Mouse (Mus musculus) bone marrow, adult 2 months (tissue): Measurements from ENCODE around the gene Cntn5. TPM values are rescaled to one million over a fixed set of nuclear protein-coding genes. Genes with fewer than 3 reads are reported as not detected.

Source experiments
- H3K27ac ChIP-seq: fragments of 200-500 bp; 2 replicates; pipeline ENCODE4 v1.5.1; 2012; ENCODE audit warnings: low read depth, mild to moderate bottlenecking, control low read depth, inconsistent platforms, low read length; ENCODE audit not compliant: control insufficient read depth, poor library complexity, insufficient read depth
- H3K4me1 ChIP-seq: fragments of 200-500 bp; 2 replicates; pipeline ENCODE4 v1.6.1; 2011; ENCODE audit warnings: low read length; ENCODE audit not compliant: control insufficient read depth, insufficient read depth
- H3K4me3 ChIP-seq: fragments of 200-500 bp; replicated peaks from 2 replicates; pipeline ENCODE3; 2011; ENCODE audit warnings: mild to moderate bottlenecking, low read depth, low read length, control low read depth; ENCODE audit not compliant: control insufficient read depth
- CTCF ChIP-seq: fragments of 200-500 bp; IDR thresholded peaks from 2 replicates; pipeline ENCODE4 v1.5.1; 2011; ENCODE audit warnings: low read length, control low read depth; ENCODE audit not compliant: control insufficient read depth, insufficient read depth
- POLR2A ChIP-seq: fragments of 200-500 bp; IDR thresholded peaks from 2 replicates; pipeline ENCODE4 v1.6.1; 2011; ENCODE audit warnings: low read depth, mild to moderate bottlenecking, control low read depth, low read length, borderline replicate concordance; ENCODE audit not compliant: control insufficient read depth
- WGBS: fragments of 180-500 bp; shearing (Covaris S2); methylation state at CpG from one replicate; pipeline ENCODE4 v1.1.7; 2018; 5-methylcytosine and 5-hydroxymethylcytosine counted together
- polyA plus RNA-seq: library from polyadenylated mRNA; stranded (reverse); fragments of >200 nt; gene quantifications from 2 replicates; pipeline ENCODE4 v1.2.4, GENCODE M21; 2011; ENCODE audit warnings: low replicate concordance; ENCODE audit not compliant: missing spikeins, insufficient read depth, insufficient read length

The Cntn5 gene
- polyA plus RNA-seq, 1 experiment = not detected

DNA sequence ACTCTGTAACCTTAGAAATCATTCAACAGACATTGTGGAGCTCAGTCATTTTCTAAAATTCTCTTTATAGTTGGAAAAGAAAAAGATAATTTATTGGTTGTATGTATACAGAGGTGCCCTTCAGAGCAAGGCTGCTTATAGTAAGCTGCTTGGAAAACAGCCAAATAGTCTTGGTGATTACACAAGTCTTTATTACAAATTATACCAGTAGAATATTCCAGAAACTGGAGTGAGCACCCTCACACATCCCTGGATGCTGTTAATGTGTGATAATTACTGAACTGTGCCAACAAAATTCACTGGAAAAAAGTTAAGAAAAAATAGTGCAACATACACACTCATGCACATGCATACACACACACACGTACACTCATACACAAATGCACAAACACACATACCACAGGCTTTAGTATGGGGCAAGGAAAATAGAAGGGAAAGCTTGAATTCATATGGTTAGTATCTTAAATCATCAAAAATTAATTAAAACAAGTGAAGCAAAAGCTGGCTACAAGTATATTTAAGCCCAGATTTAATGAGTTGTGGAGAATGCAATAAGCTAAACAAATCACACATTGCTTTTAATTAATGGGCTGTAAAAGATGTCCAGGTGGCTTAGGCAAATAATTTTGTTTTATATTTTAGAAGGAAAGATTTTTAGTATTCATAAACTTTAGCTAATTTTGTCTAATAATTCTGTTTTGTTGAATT lies 783.1 kb downstream of the Cntn5 start:
- 74% methylated on average over 1 of the region's 1 CpGs for WGBS
- TF ChIP-seq POLR2A = no peak
- TF ChIP-seq CTCF = no peak
- Histone ChIP-seq H3K4me1 (no peaks in the 10 kb centered on the region), H3K27ac (no peak overlapping the region), H3K4me3 (no peak overlapping the region)

DNA sequence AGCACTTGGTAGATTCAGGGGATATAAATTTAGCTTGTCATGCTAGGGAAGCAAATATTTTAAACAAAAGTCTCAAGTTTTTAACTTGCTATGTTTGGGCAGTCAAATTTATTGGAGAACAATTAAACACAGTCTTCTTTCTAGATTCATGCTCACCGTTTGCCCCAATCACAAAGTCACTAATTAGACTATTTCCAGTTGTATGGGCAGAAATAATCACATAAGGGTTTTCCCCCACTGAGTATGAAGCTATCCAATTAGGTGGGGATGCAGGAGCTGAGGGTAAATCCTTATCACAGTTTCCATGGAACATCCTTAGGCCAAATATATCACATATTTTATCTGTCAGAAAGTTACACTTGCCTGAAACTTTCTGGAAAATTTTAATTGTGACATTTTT lies 788.0 kb downstream of the Cntn5 start:
- H3K4me3 ChIP-seq = no peak overlapping the region

DNA sequence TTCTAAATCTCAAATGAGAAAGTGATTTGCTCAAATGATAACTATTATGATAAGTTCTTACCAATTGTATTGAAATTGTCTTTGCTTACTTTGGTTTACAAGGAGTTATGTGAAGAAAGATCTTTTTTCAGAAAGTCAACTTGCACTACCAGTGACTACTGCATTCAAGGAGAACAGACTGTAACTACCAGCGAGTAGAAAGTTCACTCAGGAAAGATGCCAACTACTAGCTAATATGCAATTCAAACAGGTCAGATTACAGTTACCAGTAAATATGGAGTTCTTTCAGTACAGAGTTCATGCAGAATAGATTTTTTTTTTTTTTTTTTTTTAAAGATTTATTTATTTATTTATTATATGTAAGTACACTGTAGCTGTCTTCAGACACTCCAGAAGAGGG lies 795.4 kb downstream of the Cntn5 start:
- WGBS = 74% methylated on average over 1 of the region's 1 CpGs
- H3K4me3 ChIP-seq = no peak overlapping the region
- no peaks in the 10 kb centered on the region for H3K4me1 ChIP-seq
- no peak overlapping the region for H3K27ac ChIP-seq
- TF ChIP-seq CTCF (no peak), POLR2A (no peak)

More for the DNA sequence above, 788.0 kb downstream of the Cntn5 start:
- WGBS = 72% methylated on average over 1 of the region's 1 CpGs
- TF ChIP-seq POLR2A = no peak
- no peak for TF ChIP-seq CTCF
- Histone ChIP-seq H3K27ac (no peak overlapping the region), H3K4me1 (no peaks in the 10 kb centered on the region)

DNA sequence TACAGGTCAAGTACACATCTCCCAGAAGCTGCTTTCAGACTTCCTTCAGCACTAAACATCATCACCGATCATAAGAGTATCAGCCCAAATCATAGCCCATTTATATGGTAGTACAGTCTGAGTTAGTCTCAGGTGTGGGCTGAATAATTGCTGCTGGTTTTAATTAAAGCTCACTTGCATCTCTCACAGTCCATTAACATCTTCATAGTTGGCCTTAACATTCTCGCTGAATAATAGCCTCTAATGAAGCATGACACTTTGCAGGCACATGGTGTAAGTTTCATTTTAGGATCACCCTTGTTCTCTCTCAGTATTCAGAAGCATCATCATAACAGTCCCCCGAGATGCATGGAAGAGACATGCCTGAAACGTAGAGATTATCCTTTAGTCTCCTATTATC lies 796.7 kb downstream of the Cntn5 start:
- 83% methylated on average over 4 of the region's 4 CpGs for WGBS

DNA sequence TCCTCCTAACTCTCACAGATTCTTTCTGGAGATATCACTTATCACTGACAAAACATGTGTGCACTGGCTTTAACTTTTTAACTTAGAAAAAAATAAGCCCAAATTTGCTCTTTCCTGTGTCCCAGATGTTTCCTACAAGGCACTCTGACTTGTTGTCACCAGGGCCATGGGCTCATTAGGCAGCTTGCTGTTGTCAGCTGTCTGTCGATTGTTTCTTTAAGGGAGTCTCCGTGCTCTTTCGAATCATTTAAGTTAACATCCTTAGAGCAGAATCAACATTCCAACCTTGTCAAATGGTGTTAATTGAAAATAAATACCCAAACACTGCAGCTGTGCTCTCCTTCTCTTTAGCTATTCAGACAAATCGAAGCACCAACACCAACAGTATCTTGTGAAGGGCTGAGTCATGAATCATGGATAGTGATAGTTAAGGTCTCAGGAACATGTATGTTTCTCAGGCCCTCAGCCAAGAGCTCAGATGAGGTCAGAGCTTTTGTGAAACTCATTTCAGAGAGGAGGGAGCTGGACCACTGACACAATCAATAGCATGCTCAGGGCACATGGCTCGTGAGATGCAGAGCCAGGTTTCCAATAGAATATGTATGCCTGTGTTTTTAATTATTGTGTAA lies 802.6 kb downstream of the Cntn5 start:
- Histone ChIP-seq H3K4me3 (no peak overlapping the region), H3K4me1 (no peaks in the 10 kb centered on the region), H3K27ac (no peak overlapping the region)
- WGBS = 43% methylated on average over 5 of the region's 5 CpGs
- TF ChIP-seq CTCF (no peak), POLR2A (no peak)

More for the DNA sequence above, 796.7 kb downstream of the Cntn5 start:
- Histone ChIP-seq H3K4me1 (no peaks in the 10 kb centered on the region), H3K4me3 (no peak overlapping the region), H3K27ac (no peak overlapping the region)
- TF ChIP-seq POLR2A (no peak), CTCF (no peak)

DNA sequence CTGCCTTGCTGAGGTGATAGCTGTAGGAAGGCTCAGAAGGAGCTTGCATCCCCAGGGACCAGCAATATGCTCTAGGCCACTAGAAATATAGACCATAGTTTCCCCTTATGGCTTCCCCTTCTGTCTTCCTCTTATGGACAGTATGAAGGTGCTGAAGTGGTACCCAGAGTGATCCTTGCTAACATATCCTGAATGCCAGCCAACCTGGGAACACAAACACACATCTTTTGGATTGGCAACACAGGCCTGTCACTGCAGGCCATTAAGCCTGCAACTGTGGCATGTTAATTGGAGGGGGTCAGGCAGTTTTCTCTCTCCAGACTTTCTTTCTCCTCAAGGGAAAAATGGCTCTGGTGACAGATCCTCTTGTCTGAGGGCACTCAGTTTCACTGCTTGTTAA lies 828.3 kb downstream of the Cntn5 start:
- Histone ChIP-seq H3K4me3 (no peak overlapping the region), H3K4me1 (no peaks in the 10 kb centered on the region), H3K27ac (no peak overlapping the region)
- TF ChIP-seq POLR2A (no peak), CTCF (no peak)

DNA sequence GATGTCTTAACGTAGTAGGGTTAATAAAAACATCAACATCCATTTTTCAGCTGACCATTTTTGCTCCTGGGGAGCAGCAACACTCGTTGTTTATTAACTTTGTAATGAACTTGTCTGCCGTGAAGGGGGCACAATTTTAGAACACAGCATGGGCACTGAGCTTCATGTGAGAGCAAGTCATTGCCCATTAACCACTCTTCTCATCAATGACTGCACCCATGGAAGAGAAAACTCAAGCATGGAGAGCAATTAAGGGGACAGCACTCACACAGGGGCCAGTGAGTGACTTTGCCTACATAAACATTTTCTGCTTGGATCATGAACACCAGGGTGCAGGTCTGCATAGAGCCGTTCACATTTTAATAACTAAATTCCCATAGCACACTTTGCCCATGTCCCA lies 831.2 kb downstream of the Cntn5 start:
- Histone ChIP-seq H3K4me1 (no peaks in the 10 kb centered on the region), H3K27ac (no peak overlapping the region), H3K4me3 (no peak overlapping the region)
- TF ChIP-seq CTCF = no peak
- TF ChIP-seq POLR2A = no peak
- WGBS = 64% methylated on average over 4 of the region's 4 CpGs

DNA sequence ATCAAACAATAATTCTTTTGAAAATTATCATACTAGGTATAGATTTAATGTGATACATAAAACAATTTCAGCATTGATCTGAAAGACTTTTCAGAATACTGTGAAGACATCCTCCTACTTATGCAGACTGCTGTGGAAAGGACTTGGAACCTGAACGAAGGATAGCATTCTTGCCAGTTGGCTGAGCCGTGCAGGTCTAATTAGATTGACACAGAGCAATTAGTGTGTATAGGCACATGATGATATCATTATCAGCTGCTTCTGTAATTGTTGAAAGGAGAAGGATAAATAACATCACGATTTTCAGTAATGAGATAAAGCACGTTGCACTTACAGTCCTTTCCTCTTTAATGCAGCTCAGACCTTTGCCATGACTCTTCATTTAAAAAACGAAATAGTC lies 831.7 kb downstream of the Cntn5 start:
- no peak overlapping the region for H3K27ac ChIP-seq
- WGBS = 61% methylated on average over 5 of the region's 5 CpGs
- TF ChIP-seq CTCF (no peak), POLR2A (no peak)

DNA sequence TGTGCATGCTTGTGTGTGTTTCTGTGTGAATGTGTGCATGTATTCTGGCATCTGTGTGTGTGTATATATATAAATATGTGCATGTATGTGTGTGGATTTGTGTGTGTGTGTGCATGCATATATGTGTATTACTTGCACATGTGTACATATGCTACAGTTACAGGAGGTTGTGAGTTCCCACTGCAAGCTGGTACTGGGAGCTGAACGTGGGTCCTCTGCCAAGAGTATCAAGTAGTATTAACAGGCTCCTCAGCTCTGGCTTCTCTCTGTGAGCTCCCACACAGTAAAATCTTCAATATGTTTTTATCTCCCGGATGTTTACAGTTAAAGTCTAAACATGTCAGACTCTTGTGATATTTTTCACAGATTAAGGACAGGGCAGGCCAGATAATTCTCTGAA lies 833.3 kb downstream of the Cntn5 start:
- WGBS = 70% methylated on average over 2 of the region's 2 CpGs
- no peak for TF ChIP-seq POLR2A
- no peak for TF ChIP-seq CTCF
- no peaks in the 10 kb centered on the region for H3K4me1 ChIP-seq

More for the DNA sequence above, 831.7 kb downstream of the Cntn5 start:
- Histone ChIP-seq H3K4me1 (no peaks in the 10 kb centered on the region), H3K4me3 (no peak overlapping the region)

More for the DNA sequence above, 833.3 kb downstream of the Cntn5 start:
- Histone ChIP-seq H3K4me3 (no peak overlapping the region), H3K27ac (no peak overlapping the region)
